Mouse (Mus musculus) heart, postnatal 25 days (tissue): Measurements from ENCODE around the gene 1110004F10Rik. TPM values are rescaled to one million over a fixed set of nuclear protein-coding genes. Genes with fewer than 3 reads are reported as not detected.

ENCODE experiments used
- DNase-seq: peaks from one replicate; pipeline ENCODE4 v3.0.0; 2022; ENCODE audit warnings: low spot score
- intact Hi-C: fragments of 180-260 bp; cut with DNase I; formaldehyde crosslinking; loops from one replicate; pipeline ENCODE4 v1.15.1; 2025
- total RNA-seq, 2 experiments: library from RNA; stranded (reverse); gene quantifications; 2 replicates each; pipeline ENCODE4 v1.2.3; 2021

Gene 1110004F10Rik
- total RNA-seq: 10 to 100 TPM; 51.5 to 53.2 TPM

GRCm38 (mm10) chr7:116039196-116039537, at the start of gene 1110004F10Rik:
TSS of gene 1110004F10Rik (plus strand) at chr7:116039397.
- DNase-seq: no peak
- intact Hi-C loops: no loop called here

- intact Hi-C loops: no loop called here
- no peak for DNase-seq
Measured at GRCm38 (mm10) chr7:116002726-116003125, 36.5 kb upstream of the 1110004F10Rik start.

- no peak for DNase-seq
- intact Hi-C loops: loop anchor here (5.0 kb wide), 4 partner anchors 78 to 663 kb away; no protein-coding TSS in a partner anchor
Measured at GRCm38 (mm10) chr7:116029991-116030390, 9.2 kb upstream of the 1110004F10Rik start.

GRCm38 (mm10) chr7:116030597-116031387, 8.4 kb upstream of the 1110004F10Rik start:
- peak; percentile 45 for DNase-seq
- intact Hi-C loops: loop anchor here (5.0 kb wide), 4 partner anchors 78 to 663 kb away; no protein-coding TSS in a partner anchor

- intact Hi-C loops: loop anchor here (5.0 kb wide), 4 partner anchors 79 to 664 kb away; no protein-coding TSS in a partner anchor
- DNase-seq: no peak
Measured at GRCm38 (mm10) chr7:116031388-116031717, 7.8 kb upstream of the 1110004F10Rik start.

GRCm38 (mm10) chr7:116031718-116032595, 7.2 kb upstream of the 1110004F10Rik start:
- intact Hi-C loops: loop anchor here (5.0 kb wide), 4 partner anchors 80 to 665 kb away; no protein-coding TSS in a partner anchor
- peak; percentile 37 for DNase-seq

GRCm38 (mm10) chr7:116032596-116033307, 6.4 kb upstream of the 1110004F10Rik start:
- intact Hi-C loops: loop anchor here (5.0 kb wide), 4 partner anchors 80 to 665 kb away; no protein-coding TSS in a partner anchor
- peak; percentile 40 for DNase-seq

- intact Hi-C loops: loop anchor here (5.0 kb wide), 4 partner anchors 81 to 666 kb away; no protein-coding TSS in a partner anchor
- DNase-seq: peak; percentile 47
Measured at GRCm38 (mm10) chr7:116033371-116034241, 5.6 kb upstream of the 1110004F10Rik start.

- peak; percentile 31 for DNase-seq
- intact Hi-C loops: loop anchor here (5.0 kb wide), 4 partner anchors 82 to 667 kb away; no protein-coding TSS in a partner anchor
Measured at GRCm38 (mm10) chr7:116034282-116034758, 4.9 kb upstream of the 1110004F10Rik start.

GRCm38 (mm10) chr7:116035504-116035903, 3.7 kb upstream of the 1110004F10Rik start:
- intact Hi-C loops: no loop called here
- DNase-seq: no peak

GRCm38 (mm10) chr7:116036591-116037555, 2.3 kb upstream of the 1110004F10Rik start:
- no peak for DNase-seq
- intact Hi-C loops: no loop called here

- intact Hi-C loops: no loop called here
- DNase-seq: no peak
Measured at GRCm38 (mm10) chr7:116038024-116038423, 1.2 kb upstream of the 1110004F10Rik start.

- intact Hi-C loops: no loop called here
- DNase-seq: no peak
Measured at GRCm38 (mm10) chr7:116038511-116038910, 686 bp upstream of the 1110004F10Rik start, which contains the start of gene Sox6. TSS of gene Sox6 (minus strand) at chr7:116038796.

GRCm38 (mm10) chr7:116039538-116040466, 605 bp downstream of the 1110004F10Rik start:
- DNase-seq: peak; percentile 64
- intact Hi-C loops: loop anchor here (1.0 to 2.0 kb wide), 2 partner anchors 824 to 1117 kb away; no protein-coding TSS in a partner anchor

- intact Hi-C loops: loop anchor here (1.0 to 2.0 kb wide), 2 partner anchors 824 to 1118 kb away; no protein-coding TSS in a partner anchor
Measured at GRCm38 (mm10) chr7:116040470-116041019, 1.3 kb downstream of the 1110004F10Rik start.

GRCm38 (mm10) chr7:116060739-116061138, 21.5 kb downstream of the 1110004F10Rik start:
- intact Hi-C loops: no loop called here
- no peak for DNase-seq

More at GRCm38 (mm10) chr7:116040470-116041019, 1.3 kb downstream of the 1110004F10Rik start:
- no peak for DNase-seq
